Mouse (Mus musculus): ENCODE measurements around the gene Ank3. TPM values are rescaled to one million over a fixed set of nuclear protein-coding genes. Genes with fewer than 3 reads are reported as not detected.

Gene Ank3
- polyA plus RNA-seq, 1 experiment from 2014 or later = 70.0 TPM

GRCm38 (mm10) chr10:69950919-69951236, 552.3 kb downstream of the Ank3 start:
- no peak for DNase-seq (ENCODE audit: low spot score)
- no peak for ATAC-seq (ENCODE audit: insufficient read depth, low FRiP score, low TSS enrichment)
- H3K9ac ChIP-seq (ENCODE audit: low read length) = no peak overlapping the region
- no peak overlapping the region for H3K27ac ChIP-seq (ENCODE audit: low read depth, low read length)
- H3K4me2 ChIP-seq (ENCODE audit: low read depth) = no peak overlapping the region
- no peaks in the 10 kb centered on the region for H3K36me3 ChIP-seq (ENCODE audit: control insufficient read depth, insufficient read depth, low read length)
- 94% methylated on average over 9 of the region's 9 CpGs for WGBS
- H3K27me3 ChIP-seq (ENCODE audit: control insufficient read depth, insufficient read depth, low read length) = no peaks in the 10 kb centered on the region
- H3K4me1 ChIP-seq (ENCODE audit: control insufficient read depth, insufficient read depth, low read length) = peaks cover 1% of the 10 kb centered on the region; the same call in 1 of the 2 replicates
- H3K9me3 ChIP-seq (ENCODE audit: control insufficient read depth, low read length) = no peaks in the 10 kb centered on the region
- no peak overlapping the region for H3K4me3 ChIP-seq (ENCODE audit: low read depth, low read length)

GRCm38 (mm10) chr10:69951426-69951825, 552.9 kb downstream of the Ank3 start:
- Histone ChIP-seq H3K27me3 (ENCODE audit: control insufficient read depth, insufficient read depth, low read length) (no peaks in the 10 kb centered on the region), H3K4me2 (ENCODE audit: low read depth) (no peak overlapping the region), H3K9ac (ENCODE audit: low read length) (no peak overlapping the region), H3K36me3 (ENCODE audit: control insufficient read depth, insufficient read depth, low read length) (no peaks in the 10 kb centered on the region), H3K4me3 (ENCODE audit: low read depth, low read length) (no peak overlapping the region), H3K27ac (ENCODE audit: low read depth, low read length) (no peak overlapping the region), H3K4me1 (ENCODE audit: control insufficient read depth, insufficient read depth, low read length) (no peaks in the 10 kb centered on the region), H3K9me3 (ENCODE audit: control insufficient read depth, low read length) (no peaks in the 10 kb centered on the region)
- ATAC-seq (ENCODE audit: insufficient read depth, low FRiP score, low TSS enrichment) (no peak), DNase-seq (ENCODE audit: low spot score) (no peak)
- 88% methylated on average over 4 of the region's 4 CpGs for WGBS

GRCm38 (mm10) chr10:69952316-69952715, 553.7 kb downstream of the Ank3 start:
- no peak overlapping the region for H3K4me2 ChIP-seq (ENCODE audit: low read depth)

GRCm38 (mm10) chr10:69954657-69955267, 556.2 kb downstream of the Ank3 start:
- H3K9me3 ChIP-seq (ENCODE audit: control insufficient read depth, low read length) = no peaks in the 10 kb centered on the region
- DNase-seq (ENCODE audit: low spot score) = no peak

More at GRCm38 (mm10) chr10:69952316-69952715, 553.7 kb downstream of the Ank3 start:
- no peak overlapping the region for H3K27ac ChIP-seq (ENCODE audit: low read depth, low read length)
- H3K9ac ChIP-seq (ENCODE audit: low read length) = no peak overlapping the region
- H3K4me3 ChIP-seq (ENCODE audit: low read depth, low read length) = no peak overlapping the region
- H3K36me3 ChIP-seq (ENCODE audit: control insufficient read depth, insufficient read depth, low read length) = no peaks in the 10 kb centered on the region
- ATAC-seq (ENCODE audit: insufficient read depth, low FRiP score, low TSS enrichment) (no peak), DNase-seq (ENCODE audit: low spot score) (no peak)
- WGBS = 100% methylated on average over 1 of the region's 1 CpGs
- H3K9me3 ChIP-seq (ENCODE audit: control insufficient read depth, low read length) = no peaks in the 10 kb centered on the region
- no peaks in the 10 kb centered on the region for H3K27me3 ChIP-seq (ENCODE audit: control insufficient read depth, insufficient read depth, low read length)
- H3K4me1 ChIP-seq (ENCODE audit: control insufficient read depth, insufficient read depth, low read length) = no peaks in the 10 kb centered on the region

GRCm38 (mm10) chr10:69962226-69962625, 563.7 kb downstream of the Ank3 start:
- Histone ChIP-seq H3K36me3 (ENCODE audit: control insufficient read depth, insufficient read depth, low read length) (0 out of 2 replicates have a peak, but pooled peaks cover 3% of the 10 kb centered on the region), H3K9ac (ENCODE audit: low read length) (no peak overlapping the region), H3K27ac (ENCODE audit: low read depth, low read length) (no peak overlapping the region), H3K27me3 (ENCODE audit: control insufficient read depth, insufficient read depth, low read length) (no peaks in the 10 kb centered on the region), H3K4me3 (ENCODE audit: low read depth, low read length) (no peak overlapping the region), H3K9me3 (ENCODE audit: control insufficient read depth, low read length) (no peaks in the 10 kb centered on the region), H3K4me1 (ENCODE audit: control insufficient read depth, insufficient read depth, low read length) (no peaks in the 10 kb centered on the region), H3K4me2 (ENCODE audit: low read depth) (no peak overlapping the region)
- DNase-seq (ENCODE audit: low spot score) (no peak), ATAC-seq (ENCODE audit: insufficient read depth, low FRiP score, low TSS enrichment) (no peak)
- 94% methylated on average over 7 of the region's 7 CpGs for WGBS

More at GRCm38 (mm10) chr10:69954657-69955267, 556.2 kb downstream of the Ank3 start:
- Histone ChIP-seq H3K9ac (ENCODE audit: low read length) (no peak overlapping the region), H3K27ac (ENCODE audit: low read depth, low read length) (no peak overlapping the region), H3K36me3 (ENCODE audit: control insufficient read depth, insufficient read depth, low read length) (0 out of 2 replicates have a peak, but pooled peaks cover 3% of the 10 kb centered on the region), H3K27me3 (ENCODE audit: control insufficient read depth, insufficient read depth, low read length) (no peaks in the 10 kb centered on the region), H3K4me3 (ENCODE audit: low read depth, low read length) (no peak overlapping the region), H3K4me2 (ENCODE audit: low read depth) (no peak overlapping the region), H3K4me1 (ENCODE audit: control insufficient read depth, insufficient read depth, low read length) (no peaks in the 10 kb centered on the region)
- 90% methylated on average over 9 of the region's 9 CpGs for WGBS
- no peak for ATAC-seq (ENCODE audit: insufficient read depth, low FRiP score, low TSS enrichment)

- Histone ChIP-seq H3K36me3 (ENCODE audit: control insufficient read depth, insufficient read depth, low read length) (0 out of 2 replicates have a peak, but pooled peaks cover 3% of the 10 kb centered on the region), H3K4me1 (ENCODE audit: control insufficient read depth, insufficient read depth, low read length) (no peaks in the 10 kb centered on the region), H3K27ac (ENCODE audit: low read depth, low read length) (no peak overlapping the region), H3K9me3 (ENCODE audit: control insufficient read depth, low read length) (no peaks in the 10 kb centered on the region), H3K4me2 (ENCODE audit: low read depth) (no peak overlapping the region), H3K4me3 (ENCODE audit: low read depth, low read length) (no peak overlapping the region), H3K27me3 (ENCODE audit: control insufficient read depth, insufficient read depth, low read length) (no peaks in the 10 kb centered on the region), H3K9ac (ENCODE audit: low read length) (no peak overlapping the region)
- no peak for DNase-seq (ENCODE audit: low spot score)
- 88% methylated on average over 7 of the region's 7 CpGs for WGBS
- no peak for ATAC-seq (ENCODE audit: insufficient read depth, low FRiP score, low TSS enrichment)
These were observed 564.4 kb downstream of the Ank3 start for GRCm38 (mm10) chr10:69962976-69963375.

- peak; percentile 39 for DNase-seq (ENCODE audit: low spot score)
- Histone ChIP-seq H3K4me2 (ENCODE audit: low read depth) (no peak overlapping the region), H3K27me3 (ENCODE audit: control insufficient read depth, insufficient read depth, low read length) (no peaks in the 10 kb centered on the region), H3K4me3 (ENCODE audit: low read depth, low read length) (no peak overlapping the region), H3K4me1 (ENCODE audit: control insufficient read depth, insufficient read depth, low read length) (no peaks in the 10 kb centered on the region), H3K9ac (ENCODE audit: low read length) (no peak overlapping the region), H3K9me3 (ENCODE audit: control insufficient read depth, low read length) (no peaks in the 10 kb centered on the region), H3K36me3 (ENCODE audit: control insufficient read depth, insufficient read depth, low read length) (no peaks in the 10 kb centered on the region), H3K27ac (ENCODE audit: low read depth, low read length) (no peak overlapping the region)
- WGBS = 15% methylated on average over 5 of the region's 5 CpGs
- ATAC-seq (ENCODE audit: insufficient read depth, low FRiP score, low TSS enrichment) = no peak
These were observed 566.0 kb downstream of the Ank3 start for GRCm38 (mm10) chr10:69964611-69965010.

GRCm38 (mm10) chr10:69965085-69965484, 566.5 kb downstream of the Ank3 start:
- no peaks in the 10 kb centered on the region for H3K4me1 ChIP-seq (ENCODE audit: control insufficient read depth, insufficient read depth, low read length)
- no peaks in the 10 kb centered on the region for H3K9me3 ChIP-seq (ENCODE audit: control insufficient read depth, low read length)
- H3K4me2 ChIP-seq (ENCODE audit: low read depth) = no peak overlapping the region
- WGBS = 85% methylated on average over 6 of the region's 6 CpGs
- DNase-seq (ENCODE audit: low spot score) = no peak
- H3K9ac ChIP-seq (ENCODE audit: low read length) = no peak overlapping the region
- no peaks in the 10 kb centered on the region for H3K27me3 ChIP-seq (ENCODE audit: control insufficient read depth, insufficient read depth, low read length)
- no peaks in the 10 kb centered on the region for H3K36me3 ChIP-seq (ENCODE audit: control insufficient read depth, insufficient read depth, low read length)
- no peak overlapping the region for H3K27ac ChIP-seq (ENCODE audit: low read depth, low read length)
- no peak for ATAC-seq (ENCODE audit: insufficient read depth, low FRiP score, low TSS enrichment)
- H3K4me3 ChIP-seq (ENCODE audit: low read depth, low read length) = no peak overlapping the region

- Histone ChIP-seq H3K27me3 (ENCODE audit: control insufficient read depth, insufficient read depth, low read length) (no peaks in the 10 kb centered on the region), H3K4me3 (ENCODE audit: low read depth, low read length) (no peak overlapping the region), H3K9me3 (ENCODE audit: control insufficient read depth, low read length) (no peaks in the 10 kb centered on the region), H3K4me2 (ENCODE audit: low read depth) (no peak overlapping the region), H3K36me3 (ENCODE audit: control insufficient read depth, insufficient read depth, low read length) (no peaks in the 10 kb centered on the region), H3K4me1 (ENCODE audit: control insufficient read depth, insufficient read depth, low read length) (no peaks in the 10 kb centered on the region), H3K9ac (ENCODE audit: low read length) (no peak overlapping the region), H3K27ac (ENCODE audit: low read depth, low read length) (no peak overlapping the region)
- DNase-seq (ENCODE audit: low spot score) (no peak), ATAC-seq (ENCODE audit: insufficient read depth, low FRiP score, low TSS enrichment) (no peak)
- WGBS = 91% methylated on average over 2 of the region's 4 CpGs
These were observed 569.4 kb downstream of the Ank3 start for GRCm38 (mm10) chr10:69967994-69968393.

Measured in neural tube, embryonic 11.5 days (tissue).